Mouse (Mus musculus): ENCODE data around the gene Sall1. TPM values are rescaled to one million over a fixed set of nuclear protein-coding genes. Genes with fewer than 3 reads are reported as not detected.

Gene Sall1
- total and polyA plus RNA-seq, 2 experiments from 2014 or later, result 2.0 to 2.3 TPM

DNA sequence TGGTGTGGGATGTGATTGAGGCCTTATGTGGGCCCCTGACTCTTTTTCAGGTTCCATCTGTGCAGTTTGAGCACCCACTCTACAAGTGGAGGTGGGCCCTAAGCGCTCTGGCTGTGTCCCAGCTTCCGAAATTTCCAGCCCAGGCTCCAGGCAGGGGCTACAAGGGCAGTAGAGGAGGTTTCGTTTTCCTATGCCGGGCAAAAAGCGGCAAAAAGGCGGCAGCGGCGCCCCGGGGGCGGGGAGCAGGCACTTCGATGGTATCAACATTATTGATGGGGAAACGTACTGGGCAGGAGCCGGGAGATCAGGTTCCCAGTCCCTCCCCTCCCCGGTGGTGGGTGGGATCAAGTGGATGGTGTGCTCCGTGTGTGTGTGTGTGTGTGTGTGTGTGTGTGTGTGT is 2.3 kb upstream of the Sall1 start:
- DNase-seq (ENCODE audit: low spot score), result no peak
- no peak for ATAC-seq (ENCODE audit: insufficient read depth, low read depth)
- TF ChIP-seq EP300 (IDR thresholded peaks at IDR 0.05; ENCODE audit: low read depth), result no peak
- no peak for TF ChIP-seq CTCF (IDR thresholded peaks at IDR 0.05; ENCODE audit: low read depth)
- no peaks in the 10 kb centered on the region for H3K36me3 ChIP-seq (replicated peaks; ENCODE audit: control insufficient read depth, insufficient read depth, low read length)
- H3K4me1 ChIP-seq (ENCODE audit: control insufficient read depth, insufficient read depth), result peaks cover 18% of the 10 kb centered on the region; the same call in 1 of the 2 replicates
- no peak overlapping the region for H3K27ac ChIP-seq (ENCODE audit: low read depth)
- peaks cover 98% of the 10 kb centered on the region for H3K27me3 ChIP-seq (ENCODE audit: control insufficient read depth, insufficient read depth, low read length)
- H3K4me2 ChIP-seq (ENCODE audit: low read depth, low read length), result peak overlapping the region; percentile 50
- 4% methylated on average over 14 of the region's 15 CpGs for WGBS
- no peak overlapping the region for H3K9ac ChIP-seq (replicated peaks; ENCODE audit: low read depth, low read length)
- no peaks in the 10 kb centered on the region for H3K9me3 ChIP-seq (replicated peaks; ENCODE audit: control insufficient read depth, low read length)
- peak overlapping the region; percentile 31 for H3K4me3 ChIP-seq (ENCODE audit: low read depth, low read length)

DNA sequence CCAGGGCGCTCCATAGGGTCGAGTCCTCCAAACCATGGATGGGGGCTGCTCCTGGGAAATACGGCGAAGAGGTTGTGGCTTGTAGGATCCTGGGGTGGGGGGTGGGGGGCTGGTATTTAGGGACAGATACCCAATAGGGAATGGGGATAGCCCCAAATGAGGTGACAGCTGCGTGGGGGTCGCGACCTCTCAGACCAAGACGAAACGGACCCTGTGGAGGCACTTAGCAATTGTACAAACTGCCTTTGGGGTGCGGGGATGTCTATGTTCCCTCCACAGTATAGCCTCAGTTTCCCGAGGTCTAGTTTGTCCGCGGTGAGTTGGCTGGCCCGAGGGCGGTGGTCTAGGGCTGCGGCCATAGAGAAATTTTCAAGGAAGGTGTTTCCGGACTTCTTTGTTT is 1.8 kb upstream of the Sall1 start:
- no peak overlapping the region for H3K27ac ChIP-seq (ENCODE audit: low read depth)
- H3K4me1 ChIP-seq (ENCODE audit: control insufficient read depth, insufficient read depth), result peaks cover 18% of the 10 kb centered on the region; the same call in 1 of the 2 replicates
- H3K4me3 ChIP-seq (ENCODE audit: low read depth, low read length), result peak overlapping the region; percentile 31
- DNase-seq (ENCODE audit: low spot score) (no peak), ATAC-seq (ENCODE audit: insufficient read depth, low read depth) (no peak)
- no peaks in the 10 kb centered on the region for H3K9me3 ChIP-seq (replicated peaks; ENCODE audit: control insufficient read depth, low read length)
- no peak overlapping the region for H3K9ac ChIP-seq (replicated peaks; ENCODE audit: low read depth, low read length)
- TF ChIP-seq EP300 (IDR thresholded peaks at IDR 0.05; ENCODE audit: low read depth) (no peak), CTCF (IDR thresholded peaks at IDR 0.05; ENCODE audit: low read depth) (no peak)
- H3K4me2 ChIP-seq (ENCODE audit: low read depth, low read length), result peak overlapping the region; percentile 50
- no peaks in the 10 kb centered on the region for H3K36me3 ChIP-seq (replicated peaks; ENCODE audit: control insufficient read depth, insufficient read depth, low read length)
- peaks cover 98% of the 10 kb centered on the region for H3K27me3 ChIP-seq (ENCODE audit: control insufficient read depth, insufficient read depth, low read length)
- 6% methylated on average over 17 of the region's 17 CpGs for WGBS

DNA sequence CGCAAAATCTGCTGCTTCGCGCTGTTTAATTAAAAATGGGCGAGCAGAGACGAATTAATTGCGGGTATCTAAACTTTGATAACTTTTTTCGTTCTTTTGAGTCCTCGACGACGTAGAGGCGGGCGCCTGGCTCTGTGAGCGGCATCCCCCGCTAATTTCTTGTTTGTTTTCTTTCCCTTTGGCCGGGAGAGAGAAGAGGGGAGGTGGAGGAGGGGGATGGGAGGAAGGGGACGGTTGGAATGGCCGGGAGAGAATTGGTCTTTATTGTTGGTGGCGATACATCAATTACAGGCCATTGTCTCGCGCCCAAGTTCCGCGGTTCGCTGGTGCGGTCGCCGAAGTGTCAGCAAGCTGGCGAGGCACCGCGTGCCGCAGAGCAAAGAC is 1.2 kb upstream of the Sall1 start:
- no peak for TF ChIP-seq EP300 (IDR thresholded peaks at IDR 0.05; ENCODE audit: low read depth)
- no peak for TF ChIP-seq CTCF (IDR thresholded peaks at IDR 0.05; ENCODE audit: low read depth)
- peaks cover 18% of the 10 kb centered on the region; the same call in 1 of the 2 replicates for H3K4me1 ChIP-seq (ENCODE audit: control insufficient read depth, insufficient read depth)
- DNase-seq (ENCODE audit: low spot score), result no peak
- H3K27me3 ChIP-seq (ENCODE audit: control insufficient read depth, insufficient read depth, low read length), result peaks cover 99% of the 10 kb centered on the region
- H3K4me3 ChIP-seq (ENCODE audit: low read depth, low read length), result peak overlapping the region; percentile 53; the same call in 1 of the 2 replicates
- H3K36me3 ChIP-seq (replicated peaks; ENCODE audit: control insufficient read depth, insufficient read depth, low read length), result no peaks in the 10 kb centered on the region
- H3K9me3 ChIP-seq (replicated peaks; ENCODE audit: control insufficient read depth, low read length), result no peaks in the 10 kb centered on the region
- peak overlapping the region; percentile 50 for H3K4me2 ChIP-seq (ENCODE audit: low read depth, low read length)
- no peak overlapping the region for H3K27ac ChIP-seq (ENCODE audit: low read depth)
- ATAC-seq (ENCODE audit: insufficient read depth, low read depth), result no peak
- no peak overlapping the region for H3K9ac ChIP-seq (replicated peaks; ENCODE audit: low read depth, low read length)
- 2% methylated on average over 30 of the region's 30 CpGs for WGBS

- Histone ChIP-seq H3K4me2 (ENCODE audit: low read depth, low read length) (peak overlapping the region; percentile 89), H3K9me3 (replicated peaks; ENCODE audit: control insufficient read depth, low read length) (no peaks in the 10 kb centered on the region), H3K4me1 (ENCODE audit: control insufficient read depth, insufficient read depth) (peaks cover 18% of the 10 kb centered on the region; the same call in 1 of the 2 replicates), H3K36me3 (replicated peaks; ENCODE audit: control insufficient read depth, insufficient read depth, low read length) (no peaks in the 10 kb centered on the region), H3K27me3 (ENCODE audit: control insufficient read depth, insufficient read depth, low read length) (peaks cover 99% of the 10 kb centered on the region), H3K4me3 (ENCODE audit: low read depth, low read length) (peak overlapping the region; percentile 53), H3K9ac (replicated peaks; ENCODE audit: low read depth, low read length) (no peak overlapping the region), H3K27ac (ENCODE audit: low read depth) (no peak overlapping the region)
- no peak for TF ChIP-seq EP300 (IDR thresholded peaks at IDR 0.05; ENCODE audit: low read depth)
- no peak for TF ChIP-seq CTCF (IDR thresholded peaks at IDR 0.05; ENCODE audit: low read depth)
- WGBS, result 2% methylated on average over 31 of the region's 31 CpGs
- DNase-seq (ENCODE audit: low spot score) (no peak), ATAC-seq (ENCODE audit: insufficient read depth, low read depth) (no peak)
These were observed 702 bp upstream of the Sall1 start for GRCm38 (mm10) chr8:89044511-89045217.

DNA sequence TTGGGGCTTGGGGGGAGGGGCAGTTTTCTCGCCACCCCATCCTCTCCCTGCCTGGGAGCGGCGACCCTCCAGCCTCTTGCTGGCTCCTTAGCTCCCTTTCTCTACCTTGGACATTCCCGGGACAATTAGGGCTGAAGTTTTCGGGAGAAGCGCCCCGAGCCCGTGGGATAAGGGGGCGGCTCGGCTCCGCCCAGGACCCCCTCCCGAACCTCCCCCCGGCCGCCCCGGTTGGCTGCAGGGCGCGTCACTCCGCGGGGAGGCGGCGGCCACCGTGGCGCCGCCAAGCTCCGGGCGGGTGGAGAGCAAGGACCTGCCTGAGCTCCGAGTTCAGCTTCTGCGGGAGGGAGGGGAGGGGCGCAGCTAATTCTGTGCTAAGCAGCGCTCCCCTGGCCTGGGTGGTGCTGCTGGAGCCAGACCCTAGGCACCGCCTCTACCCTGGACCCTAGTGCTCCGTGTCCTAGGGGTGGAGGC is 556 bp downstream of the Sall1 start:
- DNase-seq (ENCODE audit: low spot score) (no peak), ATAC-seq (ENCODE audit: insufficient read depth, low read depth) (peak; percentile 67; the same call in 1 of the 2 replicates)
- Histone ChIP-seq H3K9me3 (replicated peaks; ENCODE audit: control insufficient read depth, low read length) (no peaks in the 10 kb centered on the region), H3K27ac (ENCODE audit: low read depth) (0 out of 2 replicates have a peak overlapping the region, but pooled peaks have one; percentile 32), H3K27me3 (ENCODE audit: control insufficient read depth, insufficient read depth, low read length) (peaks cover 98% of the 10 kb centered on the region), H3K4me2 (ENCODE audit: low read depth, low read length) (peak overlapping the region; percentile 89), H3K4me1 (ENCODE audit: control insufficient read depth, insufficient read depth) (peaks cover 18% of the 10 kb centered on the region; the same call in 1 of the 2 replicates), H3K9ac (replicated peaks; ENCODE audit: low read depth, low read length) (no peak overlapping the region), H3K36me3 (replicated peaks; ENCODE audit: control insufficient read depth, insufficient read depth, low read length) (no peaks in the 10 kb centered on the region), H3K4me3 (ENCODE audit: low read depth, low read length) (peak overlapping the region; percentile 53)
- no peak for TF ChIP-seq CTCF (IDR thresholded peaks at IDR 0.05; ENCODE audit: low read depth)
- no peak for TF ChIP-seq EP300 (IDR thresholded peaks at IDR 0.05; ENCODE audit: low read depth)
- WGBS, result 0% methylated on average over 26 of the region's 32 CpGs
